Mouse (Mus musculus) lung, embryonic 14.5 days (tissue): ENCODE measurements at regions not wholly inside any gene's neighbourhood (a gene's known extent, or its start where the extent isn't known, plus 50 kb on each side); places are given as distances from the start of the nearest gene placed in this dataset.
A peak's percentile ranks its signal among the peaks of the same experiment; 100 is the strongest.

Experiments used
- ATAC-seq: fragments of 200-750 bp; cut with Nextera tagmentation; 2 replicates; pipeline ENCODE4 v1.8.0; 2017; ENCODE audit warnings: mild to moderate bottlenecking, moderate TSS enrichment, moderate library complexity; ENCODE audit not compliant: insufficient read depth
- DNase-seq: peaks from one replicate; pipeline ENCODE4 v3.0.0-alpha.2; 2015
- H3K27ac ChIP-seq: fragments of 300-500 bp; sonication (generic); 2 replicates; pipeline ENCODE4 v1.5.1; 2014; ENCODE audit warnings: low read depth, mild to moderate bottlenecking, moderate library complexity
- H3K27me3 ChIP-seq: fragments of 300-500 bp; sonication (generic); 2 replicates; pipeline ENCODE4 v1.6.1; 2014; ENCODE audit warnings: low read length, control low read depth; ENCODE audit not compliant: insufficient read depth
- H3K36me3 ChIP-seq: fragments of 300-500 bp; sonication (generic); 2 replicates; pipeline ENCODE4 v1.6.1; 2014; ENCODE audit warnings: control low read depth; ENCODE audit not compliant: insufficient read depth
- H3K4me1 ChIP-seq: fragments of 300-500 bp; sonication (generic); 2 replicates; pipeline ENCODE4 v1.6.1; 2014; ENCODE audit warnings: antibody characterized with exemption, control low read depth; ENCODE audit not compliant: insufficient read depth
- H3K4me2 ChIP-seq: fragments of 300-500 bp; sonication (generic); 2 replicates; pipeline ENCODE4 v1.6.1; 2014; ENCODE audit warnings: mild to moderate bottlenecking
- H3K4me3 ChIP-seq: fragments of 300-500 bp; sonication (generic); 2 replicates; pipeline ENCODE4 v1.5.1; 2014; ENCODE audit warnings: low read depth, low read length
- H3K9ac ChIP-seq: fragments of 300-500 bp; sonication (generic); 2 replicates; pipeline ENCODE4 v1.6.1; 2014
- H3K9me3 ChIP-seq: fragments of 300-500 bp; sonication (generic); 2 replicates; pipeline ENCODE4 v1.6.1; 2016; ENCODE audit warnings: low read depth, low read length, control low read depth
- CTCF ChIP-seq: IDR thresholded peaks from 2 replicates; pipeline ENCODE4 v1.5.1; 2016; ENCODE audit warnings: antibody characterized with exemption, low read depth
- WGBS: fragments of 180-500 bp; shearing (Covaris S2); extraction: QIAGEN DNeasy Blood & Tissue Kit; methylation state at CpG from one replicate; pipeline ENCODE4 v1.1.7; 2014; 5-methylcytosine and 5-hydroxymethylcytosine counted together

DNA sequence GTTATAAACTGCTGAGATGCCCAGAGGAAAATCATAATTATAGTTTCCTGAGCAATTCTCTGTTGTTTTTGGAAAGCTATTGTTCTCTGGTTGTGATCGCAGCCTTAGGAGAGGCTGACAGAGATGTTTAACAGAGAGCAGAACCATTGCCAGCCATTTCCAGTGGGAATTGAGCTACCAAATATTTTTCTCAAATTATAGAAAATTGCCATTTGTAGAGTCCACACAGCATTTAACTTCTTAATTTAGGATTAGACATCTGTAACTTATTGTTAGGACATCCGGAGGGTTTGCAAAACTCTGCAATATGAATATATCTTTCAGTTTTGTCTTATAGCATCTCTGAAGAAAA lies 222.0 kb downstream of the Enc1 start:
- H3K4me2 ChIP-seq = no peak overlapping the region
- DNase-seq (no peak), ATAC-seq (no peak)
- H3K4me1 ChIP-seq = peaks cover 5% of the 10 kb centered on the region; the same call in 1 of the 2 replicates
- no peak for TF ChIP-seq CTCF
- no peaks in the 10 kb centered on the region for H3K27me3 ChIP-seq
- H3K9me3 ChIP-seq = no peaks in the 10 kb centered on the region
- no peak overlapping the region for H3K9ac ChIP-seq
- H3K36me3 ChIP-seq = no peaks in the 10 kb centered on the region
- H3K4me3 ChIP-seq = no peak overlapping the region
- 68% methylated on average over 2 of the region's 2 CpGs for WGBS
- H3K27ac ChIP-seq = peak overlapping the region; percentile 38; the same call in 1 of the 2 replicates

GRCm38 (mm10) chr13:97462110-97462883 lies 221.4 kb downstream of the Enc1 start:
- Histone ChIP-seq H3K9ac (no peak overlapping the region), H3K4me3 (no peak overlapping the region), H3K4me1 (peaks cover 5% of the 10 kb centered on the region; the same call in 1 of the 2 replicates), H3K9me3 (no peaks in the 10 kb centered on the region), H3K4me2 (no peak overlapping the region), H3K27ac (peak overlapping the region; percentile 38; the same call in 1 of the 2 replicates), H3K36me3 (no peaks in the 10 kb centered on the region), H3K27me3 (no peaks in the 10 kb centered on the region)
- WGBS = 39% methylated on average over 13 of the region's 13 CpGs
- no peak for TF ChIP-seq CTCF
- ATAC-seq = no peak
- no peak for DNase-seq

GRCm38 (mm10) chr13:97461207-97461606 lies 220.3 kb downstream of the Enc1 start:
- Histone ChIP-seq H3K9me3 (no peaks in the 10 kb centered on the region), H3K27me3 (no peaks in the 10 kb centered on the region), H3K4me1 (peaks cover 5% of the 10 kb centered on the region; the same call in 1 of the 2 replicates), H3K9ac (no peak overlapping the region), H3K4me3 (no peak overlapping the region), H3K36me3 (no peaks in the 10 kb centered on the region), H3K4me2 (no peak overlapping the region), H3K27ac (peak overlapping the region; percentile 6; the same call in 1 of the 2 replicates)
- DNase-seq (no peak), ATAC-seq (no peak)
- 90% methylated on average over 4 of the region's 4 CpGs for WGBS
- no peak for TF ChIP-seq CTCF

GRCm38 (mm10) chr13:97459106-97459505 lies 218.2 kb downstream of the Enc1 start:
- Histone ChIP-seq H3K9me3 (no peaks in the 10 kb centered on the region), H3K4me2 (no peak overlapping the region), H3K36me3 (no peaks in the 10 kb centered on the region), H3K9ac (no peak overlapping the region), H3K4me3 (no peak overlapping the region), H3K27ac (no peak overlapping the region), H3K4me1 (peaks cover 5% of the 10 kb centered on the region; the same call in 1 of the 2 replicates), H3K27me3 (no peaks in the 10 kb centered on the region)
- no peak for TF ChIP-seq CTCF
- DNase-seq (no peak), ATAC-seq (no peak)
- WGBS = 91% methylated on average over 7 of the region's 7 CpGs

- no peaks in the 10 kb centered on the region for H3K9me3 ChIP-seq
- no peak overlapping the region for H3K4me2 ChIP-seq
- H3K27me3 ChIP-seq = no peaks in the 10 kb centered on the region
- ATAC-seq (no peak), DNase-seq (no peak)
- H3K36me3 ChIP-seq = no peaks in the 10 kb centered on the region
- 23% methylated on average over 6 of the region's 6 CpGs for WGBS
- H3K4me3 ChIP-seq = no peak overlapping the region
- peaks cover 9% of the 10 kb centered on the region; the same call in 1 of the 2 replicates for H3K4me1 ChIP-seq
- no peak overlapping the region for H3K9ac ChIP-seq
- TF ChIP-seq CTCF = no peak
- no peak overlapping the region for H3K27ac ChIP-seq
Measured at GRCm38 (mm10) chr13:97455961-97456360, 215.1 kb downstream of the Enc1 start.

- Histone ChIP-seq H3K27me3 (no peaks in the 10 kb centered on the region), H3K4me3 (no peak overlapping the region), H3K9ac (no peak overlapping the region), H3K36me3 (no peaks in the 10 kb centered on the region), H3K4me2 (no peak overlapping the region), H3K9me3 (no peaks in the 10 kb centered on the region), H3K4me1 (peaks cover 9% of the 10 kb centered on the region; the same call in 1 of the 2 replicates), H3K27ac (no peak overlapping the region)
- no peak for ATAC-seq
- TF ChIP-seq CTCF = no peak
- 72% methylated on average over 8 of the region's 8 CpGs for WGBS
- DNase-seq = no peak
Measured at GRCm38 (mm10) chr13:97454715-97455114, 213.8 kb downstream of the Enc1 start.

DNA sequence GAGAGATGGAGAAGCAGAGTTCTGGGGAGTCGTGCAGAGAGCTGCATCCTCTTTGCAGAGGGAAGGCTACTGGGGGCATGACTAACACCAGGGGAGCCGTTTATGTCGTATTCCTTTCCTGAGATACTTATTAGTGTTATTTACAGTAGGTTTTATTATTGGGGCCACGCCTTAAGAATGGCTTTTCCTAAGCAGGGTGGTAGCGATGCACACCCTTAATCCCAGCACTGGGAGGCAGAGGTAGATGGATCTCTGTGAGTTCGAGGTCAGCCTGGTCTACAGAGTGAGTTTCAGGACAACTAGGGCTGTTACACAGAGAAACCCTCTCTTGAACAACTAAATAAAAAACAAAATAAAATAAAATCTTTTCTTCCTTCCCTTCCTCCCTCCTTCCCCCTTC lies 212.6 kb downstream of the Enc1 start:
- no peak for ATAC-seq
- Histone ChIP-seq H3K27ac (peak overlapping the region; percentile 33; the same call in 1 of the 2 replicates), H3K27me3 (no peaks in the 10 kb centered on the region), H3K4me3 (no peak overlapping the region), H3K9me3 (no peaks in the 10 kb centered on the region), H3K9ac (no peak overlapping the region), H3K36me3 (no peaks in the 10 kb centered on the region), H3K4me2 (no peak overlapping the region), H3K4me1 (peaks cover 9% of the 10 kb centered on the region; the same call in 1 of the 2 replicates)
- 51% methylated on average over 6 of the region's 6 CpGs for WGBS
- TF ChIP-seq CTCF = no peak
- no peak for DNase-seq
